Mouse (Mus musculus) cortical plate, adult 2 months (tissue): Measurements from ENCODE around the gene Taf8.

ENCODE experiments used
- CTCF ChIP-seq: fragments of 200-500 bp; IDR thresholded peaks from 2 replicates; pipeline ENCODE4 v1.5.1; 2011; ENCODE audit warnings: mild to moderate bottlenecking, control low read depth, low read length; ENCODE audit not compliant: insufficient read depth; ENCODE audit errors: extremely low read depth
- POLR2A ChIP-seq: fragments of 200-500 bp; IDR thresholded peaks from 2 replicates; pipeline ENCODE4 v1.6.1; 2011; ENCODE audit warnings: mild to moderate bottlenecking, low read length, control low read depth; ENCODE audit not compliant: insufficient read depth; ENCODE audit errors: extremely low read depth

DNA sequence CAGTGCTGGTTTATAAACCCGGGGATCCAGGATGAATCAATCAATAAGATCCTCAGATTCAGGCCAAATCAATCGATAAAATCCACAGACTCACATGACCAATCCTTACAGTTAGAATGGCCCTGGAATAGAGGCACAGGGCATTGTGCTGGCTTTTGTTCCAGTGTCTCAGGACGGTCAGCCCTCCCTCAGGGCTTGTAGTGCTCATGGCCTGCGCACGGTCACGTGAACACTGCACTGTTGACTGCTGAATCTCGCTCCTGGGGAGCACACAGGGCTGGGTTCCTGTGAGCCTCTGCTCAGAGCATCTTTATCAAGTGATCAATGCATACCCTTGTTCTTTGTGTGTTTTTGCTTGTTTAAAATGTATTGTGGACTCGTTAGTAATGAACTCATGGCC, 26.8 kb upstream of the Taf8 start:
- TF ChIP-seq CTCF (no peak), POLR2A (no peak)
